Mouse (Mus musculus): Measurements from ENCODE around the gene Ep400. TPM values are rescaled to one million over a fixed set of nuclear protein-coding genes. Genes with fewer than 3 reads are reported as not detected.

Ep400 gene
- 49.2 and 55.6 TPM in 2 replicates for polyA plus RNA-seq (2015; fragmentation: Nextera tagmentation; extraction: Ambion mirVana)

DNA sequence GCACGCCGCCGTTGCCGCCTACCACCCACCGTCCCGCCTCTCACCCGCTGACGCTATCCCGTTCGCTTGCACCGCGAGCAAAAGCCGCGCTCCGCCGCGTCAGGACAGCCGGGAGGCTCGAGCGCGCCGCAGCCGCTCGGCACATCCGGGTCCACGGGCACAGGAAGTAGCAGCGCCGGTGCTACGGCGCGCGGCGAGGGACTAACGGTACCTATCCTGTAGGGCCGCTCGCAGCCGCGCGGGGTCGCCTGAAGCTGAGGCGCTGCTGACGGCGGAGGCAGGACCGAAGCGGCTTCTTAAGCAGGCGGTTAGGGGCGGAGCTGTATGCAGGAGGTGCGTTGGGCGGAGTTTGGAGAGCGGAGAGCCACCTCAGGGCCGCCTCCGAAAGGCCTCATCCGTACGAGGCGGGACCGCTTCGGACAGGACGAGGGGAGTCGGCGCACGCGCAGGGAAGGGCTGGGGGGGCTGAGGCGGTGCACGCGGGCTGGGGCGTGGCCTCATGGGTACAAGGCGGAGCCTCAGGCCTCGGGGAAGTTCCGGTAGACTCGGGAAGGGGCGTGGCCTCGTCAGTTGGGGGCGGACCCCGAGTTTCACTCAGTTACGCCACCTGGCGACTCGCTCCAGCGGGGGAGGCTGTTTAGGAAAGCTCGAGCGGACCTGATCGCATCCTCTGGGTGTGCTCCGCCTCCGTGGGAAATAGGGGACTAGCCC is at the start of gene Ep400:
TSS of gene Ep400 (minus strand) at position 270 of the 711 bp plus-strand sequence.
- Histone ChIP-seq H3K4me3 (ENCODE audit: low read length) (peak within 1 kb of the TSS; percentile 76), H3K9ac (replicated peaks; ENCODE audit: low read length) (peak within 1 kb of the TSS; percentile 86), H3K9me3 (ENCODE audit: low read length) (no peaks in the 10 kb centered on the region), H3K4me1 (ENCODE audit: insufficient read depth, low read length) (peaks cover 12% of the 10 kb centered on the region), H3K27ac (ENCODE audit: low read length) (peak within 1 kb of the TSS; percentile 96), H3K36me3 (ENCODE audit: insufficient read depth, low read length) (peaks cover 15% of the 10 kb centered on the region), H3K4me2 (replicated peaks; ENCODE audit: low read depth, low read length) (peak within 1 kb of the TSS; percentile 60), H3K27me3 (ENCODE audit: insufficient read depth, low read length) (no peaks in the 10 kb centered on the region)
- ATAC-seq (ENCODE audit: low FRiP score, low TSS enrichment), result peak; percentile 98
- under 1% methylated on average over 83 of the region's 83 CpGs for WGBS

DNA sequence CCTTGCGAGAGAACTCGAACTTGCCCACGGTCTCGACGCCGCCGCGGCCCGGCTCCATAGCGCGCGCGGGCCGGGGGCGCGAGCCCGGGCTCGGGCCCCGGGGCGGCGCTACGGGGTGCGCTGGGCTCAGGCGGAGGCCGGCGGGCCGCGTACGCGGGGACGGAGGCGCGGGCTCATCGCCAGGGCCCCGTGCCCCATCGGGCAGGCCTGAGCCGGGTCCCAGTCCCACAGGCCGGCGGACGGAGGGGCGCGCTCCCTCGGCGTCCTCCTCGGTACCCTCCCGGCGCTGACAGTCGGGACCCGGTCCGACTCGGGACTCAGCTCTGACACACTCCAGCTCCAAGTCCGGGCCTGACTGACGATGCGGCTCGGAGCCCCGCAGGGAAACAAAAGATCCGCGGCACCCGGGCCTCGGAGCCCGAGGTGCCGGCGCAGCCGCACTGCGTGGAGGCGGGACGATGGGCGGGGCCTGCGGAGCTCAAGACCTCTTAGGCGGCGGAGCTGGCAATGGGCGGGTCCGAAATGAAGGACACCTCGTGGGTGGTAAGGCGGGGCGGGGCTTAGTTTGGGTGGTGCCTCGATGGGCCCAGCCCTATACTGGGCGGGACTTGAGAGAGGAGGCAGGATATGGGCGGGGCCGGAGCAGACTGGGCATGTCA is 39.3 kb upstream of the Ep400 start, which contains the start of gene Ulk1:
TSS of gene Ulk1 (minus strand) at position 431 of the 659 bp plus-strand sequence.
- no peaks in the 10 kb centered on the region for H3K27me3 ChIP-seq (ENCODE audit: insufficient read depth, low read length)
- peaks cover 18% of the 10 kb centered on the region for H3K4me1 ChIP-seq (ENCODE audit: insufficient read depth, low read length)
- under 1% methylated on average over 79 of the region's 80 CpGs for WGBS
- peak within 1 kb of the TSS; percentile 87 for H3K4me3 ChIP-seq (ENCODE audit: low read length)
- peak within 1 kb of the TSS; percentile 77 for H3K27ac ChIP-seq (ENCODE audit: low read length)
- H3K9me3 ChIP-seq (ENCODE audit: low read length), result no peaks in the 10 kb centered on the region
- H3K36me3 ChIP-seq (ENCODE audit: insufficient read depth, low read length), result no peaks in the 10 kb centered on the region
- peak within 1 kb of the TSS; percentile 94 for H3K4me2 ChIP-seq (replicated peaks; ENCODE audit: low read depth, low read length)
- peak; percentile 96 for ATAC-seq (ENCODE audit: low FRiP score, low TSS enrichment)
- peak within 1 kb of the TSS; percentile 93 for H3K9ac ChIP-seq (replicated peaks; ENCODE audit: low read length)

DNA sequence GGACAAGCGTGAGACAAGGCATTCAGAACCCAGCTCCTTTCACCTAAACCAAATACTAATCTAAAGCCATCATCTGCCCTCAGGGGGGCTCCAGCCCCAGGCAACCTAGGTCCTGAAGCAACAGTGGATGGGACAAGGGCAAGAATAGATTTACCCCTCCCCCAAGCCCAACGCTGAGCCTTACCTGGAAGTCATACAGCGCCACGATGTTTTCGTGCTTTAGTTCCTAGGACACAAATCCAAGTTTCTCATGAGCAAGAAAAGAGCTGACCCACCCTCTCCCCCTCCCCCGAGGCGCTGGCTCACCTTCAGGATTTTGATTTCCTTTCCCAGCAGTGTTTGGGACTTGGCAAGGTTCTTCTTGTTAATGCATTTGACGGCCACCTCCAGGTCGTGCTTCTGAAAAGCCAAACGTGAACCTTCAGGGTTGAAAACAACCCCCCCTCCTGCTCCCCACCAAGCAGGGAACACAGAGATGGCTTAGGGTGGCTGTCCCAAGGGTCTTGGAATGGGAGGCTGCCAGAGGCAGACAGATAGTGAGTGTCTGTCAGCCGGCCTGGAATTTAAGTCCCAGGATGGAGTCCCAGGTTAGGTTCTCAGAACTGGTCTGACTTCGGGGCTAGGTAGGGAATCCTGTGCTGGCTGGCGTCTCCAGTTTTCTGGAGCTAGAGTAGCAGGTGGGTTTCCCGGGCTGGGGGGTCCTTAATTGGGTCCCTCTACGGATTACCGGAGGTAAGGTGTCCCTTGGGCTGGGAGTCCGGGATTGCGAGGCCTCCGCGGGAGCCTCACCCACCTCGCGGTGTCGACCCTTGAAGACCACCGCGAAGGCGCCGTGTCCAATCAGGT is 38.5 kb upstream of the Ep400 start:
- no peak; the same call in 1 of the 2 replicates for ATAC-seq (ENCODE audit: low FRiP score, low TSS enrichment)
- H3K27ac ChIP-seq (ENCODE audit: low read length), result peak overlapping the region; percentile 77
- under 1% methylated on average over 27 of the region's 27 CpGs for WGBS

DNA sequence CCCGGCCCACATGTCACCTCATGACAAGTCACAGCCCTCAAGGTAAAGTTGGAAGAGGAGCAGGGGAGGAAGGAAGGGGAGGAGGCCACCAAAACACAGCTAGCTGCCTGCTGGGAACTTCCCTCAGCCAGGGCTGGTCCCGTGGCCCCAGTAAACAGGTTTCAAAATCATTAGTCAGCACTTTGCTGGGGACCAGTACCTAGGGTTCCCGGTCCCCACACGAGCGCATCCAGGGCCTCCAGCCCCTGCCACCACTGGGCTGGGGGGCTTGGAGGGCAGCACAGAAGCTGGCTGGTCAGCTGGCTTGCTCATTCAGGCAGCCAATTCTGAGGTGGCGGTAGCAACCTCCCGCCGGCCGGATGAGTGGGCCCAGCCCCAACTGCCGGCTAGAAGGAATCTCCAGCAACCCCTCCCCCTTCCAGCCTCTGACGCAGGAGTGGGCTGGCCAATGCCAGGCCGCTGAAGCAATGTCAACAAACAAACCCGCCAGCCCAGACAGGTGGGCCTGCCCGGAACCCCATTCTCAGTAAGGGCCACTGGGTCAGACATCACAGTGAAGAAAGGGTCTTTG is 37.6 kb upstream of the Ep400 start:
- Histone ChIP-seq H3K9me3 (ENCODE audit: low read length) (no peaks in the 10 kb centered on the region), H3K4me2 (replicated peaks; ENCODE audit: low read depth, low read length) (peak overlapping the region; percentile 94), H3K27ac (ENCODE audit: low read length) (peak overlapping the region; percentile 62), H3K4me3 (ENCODE audit: low read length) (peak overlapping the region; percentile 87), H3K9ac (replicated peaks; ENCODE audit: low read length) (peak overlapping the region; percentile 93), H3K36me3 (ENCODE audit: insufficient read depth, low read length) (peaks cover 3% of the 10 kb centered on the region; the same call in 1 of the 2 replicates), H3K4me1 (ENCODE audit: insufficient read depth, low read length) (peaks cover 18% of the 10 kb centered on the region), H3K27me3 (ENCODE audit: insufficient read depth, low read length) (no peaks in the 10 kb centered on the region)
- WGBS, result 3% methylated on average over 14 of the region's 14 CpGs
- ATAC-seq (ENCODE audit: low FRiP score, low TSS enrichment), result peak; percentile 73

More for the DNA sequence above, 38.5 kb upstream of the Ep400 start:
- Histone ChIP-seq H3K9ac (replicated peaks; ENCODE audit: low read length) (peak overlapping the region; percentile 93), H3K36me3 (ENCODE audit: insufficient read depth, low read length) (no peaks in the 10 kb centered on the region), H3K4me1 (ENCODE audit: insufficient read depth, low read length) (peaks cover 18% of the 10 kb centered on the region), H3K4me3 (ENCODE audit: low read length) (peak overlapping the region; percentile 87), H3K9me3 (ENCODE audit: low read length) (no peaks in the 10 kb centered on the region), H3K4me2 (replicated peaks; ENCODE audit: low read depth, low read length) (peak overlapping the region; percentile 94), H3K27me3 (ENCODE audit: insufficient read depth, low read length) (no peaks in the 10 kb centered on the region)

GRCm38 (mm10) chr5:110807453-110807852 is 36.9 kb upstream of the Ep400 start:
- no peak for ATAC-seq (ENCODE audit: low FRiP score, low TSS enrichment)
- Histone ChIP-seq H3K27me3 (ENCODE audit: insufficient read depth, low read length) (no peaks in the 10 kb centered on the region), H3K4me2 (replicated peaks; ENCODE audit: low read depth, low read length) (peak overlapping the region; percentile 94), H3K27ac (ENCODE audit: low read length) (no peak overlapping the region), H3K4me1 (ENCODE audit: insufficient read depth, low read length) (peaks cover 18% of the 10 kb centered on the region), H3K4me3 (ENCODE audit: low read length) (peak overlapping the region; percentile 87; the same call in 1 of the 2 replicates), H3K9me3 (ENCODE audit: low read length) (no peaks in the 10 kb centered on the region), H3K36me3 (ENCODE audit: insufficient read depth, low read length) (peaks cover 4% of the 10 kb centered on the region; the same call in 1 of the 2 replicates), H3K9ac (replicated peaks; ENCODE audit: low read length) (no peak overlapping the region; the same call in 1 of the 2 replicates)
- WGBS, result 77% methylated on average over 4 of the region's 4 CpGs

DNA sequence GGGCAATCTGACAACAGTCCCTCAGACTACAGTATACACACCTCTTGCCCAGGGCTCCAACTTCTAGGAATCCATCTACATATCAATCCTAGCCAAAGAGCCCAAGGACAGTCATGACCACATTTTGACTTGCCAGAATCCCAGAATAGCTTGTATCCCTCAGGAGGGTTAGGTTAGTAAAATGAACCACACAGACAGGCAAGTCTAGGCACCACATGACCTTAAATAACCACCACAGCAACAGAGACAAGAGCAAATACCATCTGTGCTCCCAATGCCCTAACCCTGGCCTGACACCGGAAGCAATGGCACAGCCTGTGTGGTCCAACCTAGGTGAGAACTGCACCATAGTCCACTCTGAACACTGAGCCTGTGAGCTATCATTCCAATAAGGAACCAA is 36.2 kb upstream of the Ep400 start:
- no peaks in the 10 kb centered on the region for H3K27me3 ChIP-seq (ENCODE audit: insufficient read depth, low read length)
- no peak overlapping the region for H3K4me2 ChIP-seq (replicated peaks; ENCODE audit: low read depth, low read length)
- no peak overlapping the region for H3K27ac ChIP-seq (ENCODE audit: low read length)
- no peak for ATAC-seq (ENCODE audit: low FRiP score, low TSS enrichment)
- H3K4me1 ChIP-seq (ENCODE audit: insufficient read depth, low read length), result peaks cover 18% of the 10 kb centered on the region
- H3K9me3 ChIP-seq (ENCODE audit: low read length), result no peaks in the 10 kb centered on the region
- WGBS, result 83% methylated on average over 1 of the region's 1 CpGs
- H3K36me3 ChIP-seq (ENCODE audit: insufficient read depth, low read length), result peaks cover 4% of the 10 kb centered on the region; the same call in 1 of the 2 replicates
- H3K9ac ChIP-seq (replicated peaks; ENCODE audit: low read length), result no peak overlapping the region
- H3K4me3 ChIP-seq (ENCODE audit: low read length), result no peak overlapping the region

GRCm38 (mm10) chr5:110806154-110806553 is 35.6 kb upstream of the Ep400 start:
- Histone ChIP-seq H3K4me1 (ENCODE audit: insufficient read depth, low read length) (peaks cover 18% of the 10 kb centered on the region), H3K9me3 (ENCODE audit: low read length) (no peaks in the 10 kb centered on the region), H3K4me3 (ENCODE audit: low read length) (no peak overlapping the region), H3K27ac (ENCODE audit: low read length) (no peak overlapping the region), H3K27me3 (ENCODE audit: insufficient read depth, low read length) (no peaks in the 10 kb centered on the region), H3K9ac (replicated peaks; ENCODE audit: low read length) (no peak overlapping the region), H3K4me2 (replicated peaks; ENCODE audit: low read depth, low read length) (no peak overlapping the region), H3K36me3 (ENCODE audit: insufficient read depth, low read length) (peaks cover 4% of the 10 kb centered on the region; the same call in 1 of the 2 replicates)
- 65% methylated on average over 4 of the region's 4 CpGs for WGBS
- no peak for ATAC-seq (ENCODE audit: low FRiP score, low TSS enrichment)

DNA sequence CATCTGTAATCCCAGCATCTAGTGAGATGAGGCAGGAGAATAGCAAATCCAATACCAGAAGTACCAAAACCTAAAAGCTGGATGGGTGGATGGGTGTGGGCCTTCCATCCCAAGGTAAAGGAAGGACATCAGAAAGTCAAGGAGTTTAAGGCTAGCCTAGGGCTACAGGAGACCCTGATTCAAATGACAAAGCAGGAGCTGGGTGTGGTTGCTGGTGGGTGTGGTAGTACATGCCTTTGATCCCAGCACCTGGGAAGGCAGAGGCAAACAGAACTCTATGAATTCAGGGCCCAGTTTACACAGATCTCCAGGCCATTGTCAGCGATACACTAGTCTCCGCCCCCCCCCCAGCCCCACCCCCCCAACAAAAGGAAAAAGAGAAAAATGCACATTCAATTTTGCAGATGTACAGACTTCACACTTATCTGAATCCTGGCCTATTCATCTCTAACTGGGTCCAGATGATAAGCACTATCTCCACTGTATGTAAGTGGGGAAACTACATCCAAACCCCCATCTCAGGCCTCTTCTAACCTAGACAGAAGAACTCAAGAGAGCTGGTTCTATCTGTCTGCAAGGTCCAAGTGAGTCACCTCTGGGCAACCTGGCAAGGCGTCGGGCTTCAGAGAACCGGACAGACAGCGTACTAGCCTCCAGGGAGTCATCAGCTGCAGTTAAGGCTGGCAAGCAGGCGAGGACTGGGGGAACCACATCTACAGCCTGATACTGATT is 33.7 kb upstream of the Ep400 start:
- WGBS, result 87% methylated on average over 7 of the region's 7 CpGs
- no peak for ATAC-seq (ENCODE audit: low FRiP score, low TSS enrichment)
- Histone ChIP-seq H3K27me3 (ENCODE audit: insufficient read depth, low read length) (no peaks in the 10 kb centered on the region), H3K27ac (ENCODE audit: low read length) (no peak overlapping the region), H3K36me3 (ENCODE audit: insufficient read depth, low read length) (peaks cover 9% of the 10 kb centered on the region; the same call in 1 of the 2 replicates), H3K4me3 (ENCODE audit: low read length) (no peak overlapping the region), H3K4me1 (ENCODE audit: insufficient read depth, low read length) (peaks cover 18% of the 10 kb centered on the region), H3K9ac (replicated peaks; ENCODE audit: low read length) (no peak overlapping the region), H3K9me3 (ENCODE audit: low read length) (no peaks in the 10 kb centered on the region), H3K4me2 (replicated peaks; ENCODE audit: low read depth, low read length) (no peak overlapping the region)

GRCm38 (mm10) chr5:110802809-110803208 is 32.3 kb upstream of the Ep400 start:
- peaks cover 19% of the 10 kb centered on the region for H3K36me3 ChIP-seq (ENCODE audit: insufficient read depth, low read length)
- no peaks in the 10 kb centered on the region for H3K27me3 ChIP-seq (ENCODE audit: insufficient read depth, low read length)
- peaks cover 8% of the 10 kb centered on the region for H3K4me1 ChIP-seq (ENCODE audit: insufficient read depth, low read length)
- no peak for ATAC-seq (ENCODE audit: low FRiP score, low TSS enrichment)
- H3K9ac ChIP-seq (replicated peaks; ENCODE audit: low read length), result no peak overlapping the region
- H3K9me3 ChIP-seq (ENCODE audit: low read length), result no peaks in the 10 kb centered on the region
- H3K4me2 ChIP-seq (replicated peaks; ENCODE audit: low read depth, low read length), result no peak overlapping the region
- no peak overlapping the region for H3K4me3 ChIP-seq (ENCODE audit: low read length)
- no peak overlapping the region for H3K27ac ChIP-seq (ENCODE audit: low read length)
